Mouse (Mus musculus): ENCODE measurements at regions not wholly inside any gene's neighbourhood (a gene's known extent, or its start where the extent isn't known, plus 50 kb on each side); places are given as distances from the start of the nearest gene placed in this dataset.

- peak; percentile 15 for DNase-seq (ENCODE audit: low spot score)
Observed at GRCm38 (mm10) chr3:52196936-52197246, 71.2 kb upstream of the Foxo1 start.

DNA sequence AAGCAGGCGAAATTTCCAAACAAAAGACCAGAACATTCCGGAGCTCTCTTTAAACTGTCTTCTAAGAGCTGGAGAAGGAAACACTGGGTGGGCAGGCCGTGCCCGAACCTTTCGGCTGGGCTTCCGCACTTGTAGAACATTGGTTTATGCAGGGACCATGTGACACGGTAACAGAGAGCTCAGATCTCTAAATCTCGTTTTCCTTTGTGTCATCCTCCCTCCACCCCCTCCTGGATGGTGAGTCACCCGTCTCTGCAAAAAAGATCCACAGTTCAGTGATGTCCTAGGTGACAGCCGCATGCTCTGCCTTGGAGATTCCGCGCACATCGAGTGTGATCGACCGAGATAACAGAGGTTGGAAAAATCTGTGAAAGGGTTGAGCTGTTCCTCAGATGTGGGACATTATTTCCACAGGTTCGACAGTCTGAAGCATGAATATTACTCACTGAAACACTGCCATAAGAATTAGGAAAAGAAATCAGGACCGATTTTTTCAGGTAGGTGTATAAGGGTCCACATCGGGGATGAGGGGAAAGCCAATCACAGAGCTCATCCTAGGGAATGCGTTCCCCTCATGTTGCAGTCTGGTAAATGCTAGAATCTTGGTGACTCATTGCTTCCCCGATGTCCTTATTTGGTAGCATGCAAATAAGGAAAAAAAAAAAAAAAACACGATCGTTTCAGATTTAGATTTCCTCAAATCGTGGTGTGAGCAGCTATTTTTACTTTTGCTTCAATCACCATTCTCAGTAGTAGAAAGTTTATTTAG, 70.0 kb upstream of the Foxo1 start:
- no peak for DNase-seq (ENCODE audit: low spot score)

- no peak for DNase-seq (ENCODE audit: low spot score)
Observed at GRCm38 (mm10) chr3:52198751-52199738, 69.1 kb upstream of the Foxo1 start.

- no peak for DNase-seq (ENCODE audit: low spot score)
Observed at GRCm38 (mm10) chr3:52200106-52200505, 68.0 kb upstream of the Foxo1 start.

DNA sequence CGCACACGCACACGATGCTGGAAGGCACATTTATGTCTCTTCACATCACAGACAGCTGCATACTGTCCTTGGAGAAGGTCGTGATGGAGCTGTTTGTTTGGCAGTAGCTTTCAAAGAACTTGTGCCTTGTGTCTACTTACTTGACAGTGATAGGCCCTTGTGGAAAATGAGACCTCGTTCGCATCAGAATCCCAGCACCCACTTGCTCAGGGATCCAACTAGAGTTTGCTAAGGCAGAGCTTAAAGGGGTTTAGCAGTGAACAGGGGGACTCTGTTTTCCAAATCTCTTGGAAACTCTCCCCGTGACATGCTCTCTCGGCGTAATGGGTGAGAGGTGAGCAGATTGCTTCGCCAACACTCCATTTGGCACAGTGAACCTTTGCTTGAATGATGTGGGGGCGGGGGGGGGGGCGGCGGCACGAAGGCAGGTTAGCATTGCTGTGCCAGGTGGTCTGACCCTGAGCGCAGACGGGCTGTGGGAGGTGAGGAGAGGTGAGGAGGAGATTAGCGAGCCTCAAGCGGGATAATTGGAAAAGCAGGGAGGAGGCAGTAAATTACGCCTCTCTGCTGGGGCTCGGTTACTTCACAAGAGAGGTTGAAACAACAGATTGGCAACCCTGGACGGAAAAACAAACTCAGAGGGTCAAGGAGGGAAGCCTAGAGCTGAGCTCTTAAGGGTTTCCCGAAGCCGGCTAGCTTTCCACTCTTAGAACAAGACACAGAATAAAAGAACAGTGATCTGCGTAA, 57.4 kb upstream of the Foxo1 start:
- DNase-seq (ENCODE audit: low spot score): peak; percentile 53

DNA sequence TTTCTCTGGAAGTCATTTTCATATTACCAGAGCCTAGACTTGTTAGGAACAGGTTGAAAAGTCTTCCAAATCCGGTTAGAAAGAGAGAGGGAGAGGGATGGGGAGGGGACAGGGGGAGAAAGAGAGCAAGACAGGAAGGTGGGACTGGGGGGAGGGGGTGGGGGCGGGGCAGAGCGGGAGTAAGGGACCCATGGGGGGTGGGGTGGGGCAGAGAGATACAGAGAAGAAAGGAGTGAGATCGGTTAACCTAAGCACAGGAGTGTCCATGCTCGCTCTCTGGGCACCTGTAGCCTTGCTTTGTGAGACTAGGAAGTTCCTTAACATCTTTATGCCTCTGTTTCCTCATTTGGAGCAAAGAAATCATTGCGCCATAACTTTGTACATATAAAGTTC, 56.8 kb upstream of the Foxo1 start:
- DNase-seq (ENCODE audit: low spot score): no peak

- DNase-seq (ENCODE audit: low spot score): no peak
Observed at GRCm38 (mm10) chr3:52214114-52214513, 54.0 kb upstream of the Foxo1 start.

- DNase-seq (ENCODE audit: low spot score): no peak
Observed at GRCm38 (mm10) chr3:52215083-52215482, 53.1 kb upstream of the Foxo1 start.

Measured in embryo, embryonic 10.5 days (tissue).